Mouse (Mus musculus) limb, embryonic 15.5 days (tissue): Measurements from ENCODE around the gene Nxpe3. TPM values are rescaled to one million over a fixed set of nuclear protein-coding genes. Genes with fewer than 3 reads are reported as not detected.

ENCODE experiments used
- ATAC-seq: fragments of 200-750 bp; cut with Nextera tagmentation; 2 replicates; pipeline ENCODE4 v1.8.0; 2017; ENCODE audit warnings: low read depth, moderate TSS enrichment; ENCODE audit not compliant: insufficient number of reproducible peaks, low FRiP score, low TSS enrichment
- H3K27ac ChIP-seq: fragments of 300-500 bp; sonication (generic); 2 replicates; pipeline ENCODE4 v1.5.1; 2015; ENCODE audit warnings: moderate library complexity, mild to moderate bottlenecking, inconsistent platforms
- H3K27me3 ChIP-seq: fragments of 300-500 bp; sonication (generic); 2 replicates; pipeline ENCODE4 v1.6.1; 2015; ENCODE audit warnings: inconsistent platforms
- H3K36me3 ChIP-seq: fragments of 300-500 bp; sonication (generic); 2 replicates; pipeline ENCODE4 v1.6.1; 2015; ENCODE audit warnings: inconsistent platforms
- H3K4me1 ChIP-seq: fragments of 300-500 bp; sonication (generic); 2 replicates; pipeline ENCODE4 v1.6.1; 2015; ENCODE audit warnings: inconsistent platforms
- H3K4me2 ChIP-seq: fragments of 300-500 bp; sonication (generic); 2 replicates; pipeline ENCODE4 v1.6.1; 2015; ENCODE audit warnings: mild to moderate bottlenecking, inconsistent platforms
- H3K4me3 ChIP-seq: fragments of 300-500 bp; sonication (generic); 2 replicates; pipeline ENCODE4 v1.5.1; 2015; ENCODE audit warnings: mild to moderate bottlenecking, inconsistent platforms
- H3K9ac ChIP-seq: fragments of 300-500 bp; sonication (generic); 2 replicates; pipeline ENCODE4 v1.6.1; 2015; ENCODE audit warnings: inconsistent platforms
- H3K9me3 ChIP-seq: fragments of 300-500 bp; sonication (generic); 2 replicates; pipeline ENCODE4 v1.6.1; 2016; ENCODE audit warnings: inconsistent platforms
- WGBS: fragments of 180-500 bp; shearing (Covaris S2); methylation state at CpG from one replicate; pipeline ENCODE4 v1.1.7; 2015; 5-methylcytosine and 5-hydroxymethylcytosine counted together
- polyA plus RNA-seq: library from polyadenylated mRNA; unstranded; fragments of >200 nt; fragmentation: Nextera tagmentation; extraction: Ambion mirVana; gene quantifications from 2 replicates; pipeline ENCODE4 v1.2.1, GENCODE M21; 2015

The Nxpe3 gene
- polyA plus RNA-seq, 1 experiment from 2014 or later: 0.59 TPM

GRCm38 (mm10) chr16:55905370-55905769, 10.3 kb upstream of the Nxpe3 start:
- 91% methylated on average over 25 of the region's 25 CpGs for WGBS
- Histone ChIP-seq H3K9me3 (no peaks in the 10 kb centered on the region), H3K27ac (no peak overlapping the region), H3K4me2 (no peak overlapping the region), H3K9ac (no peak overlapping the region), H3K4me1 (no peaks in the 10 kb centered on the region), H3K4me3 (no peak overlapping the region), H3K36me3 (peaks cover 25% of the 10 kb centered on the region), H3K27me3 (no peaks in the 10 kb centered on the region)
- ATAC-seq: no peak

GRCm38 (mm10) chr16:55901839-55902756, 7.0 kb upstream of the Nxpe3 start:
- no peak overlapping the region for H3K4me2 ChIP-seq
- H3K27ac ChIP-seq: no peak overlapping the region
- no peak overlapping the region for H3K4me3 ChIP-seq
- H3K27me3 ChIP-seq: no peaks in the 10 kb centered on the region
- H3K9ac ChIP-seq: no peak overlapping the region
- ATAC-seq: no peak
- H3K36me3 ChIP-seq: peaks cover 17% of the 10 kb centered on the region
- WGBS: 88% methylated on average over 14 of the region's 14 CpGs
- no peaks in the 10 kb centered on the region for H3K4me1 ChIP-seq
- H3K9me3 ChIP-seq: no peaks in the 10 kb centered on the region

- no peaks in the 10 kb centered on the region for H3K36me3 ChIP-seq
- 76% methylated on average over 9 of the region's 9 CpGs for WGBS
- no peak for ATAC-seq
Measured at GRCm38 (mm10) chr16:55898385-55899002, 3.4 kb upstream of the Nxpe3 start.

GRCm38 (mm10) chr16:55895651-55896095, 588 bp upstream of the Nxpe3 start:
- Histone ChIP-seq H3K27me3 (no peaks in the 10 kb centered on the region), H3K27ac (peak overlapping the region; percentile 75), H3K9me3 (no peaks in the 10 kb centered on the region), H3K9ac (peak overlapping the region; percentile 60), H3K36me3 (0 out of 2 replicates have a peak, but pooled peaks cover under 1% of the 10 kb centered on the region), H3K4me3 (peak overlapping the region; percentile 74), H3K4me2 (peak overlapping the region; percentile 90), H3K4me1 (peaks cover 9% of the 10 kb centered on the region)
- 0 out of 2 replicates have a peak, but pooled peaks have one; percentile 30 for ATAC-seq
- WGBS: 6% methylated on average over 9 of the region's 9 CpGs

More at GRCm38 (mm10) chr16:55898385-55899002, 3.4 kb upstream of the Nxpe3 start:
- Histone ChIP-seq H3K4me3 (no peak overlapping the region), H3K4me2 (no peak overlapping the region), H3K27ac (no peak overlapping the region), H3K4me1 (peaks cover 9% of the 10 kb centered on the region), H3K9ac (no peak overlapping the region), H3K9me3 (no peaks in the 10 kb centered on the region), H3K27me3 (no peaks in the 10 kb centered on the region)

GRCm38 (mm10) chr16:55894536-55894892, 571 bp downstream of the Nxpe3 start:
- Histone ChIP-seq H3K27ac (no peak overlapping the region), H3K27me3 (no peaks in the 10 kb centered on the region), H3K36me3 (0 out of 2 replicates have a peak, but pooled peaks cover 2% of the 10 kb centered on the region), H3K4me1 (peaks cover 9% of the 10 kb centered on the region), H3K9ac (peak overlapping the region; percentile 60), H3K4me3 (peak overlapping the region; percentile 74), H3K9me3 (no peaks in the 10 kb centered on the region), H3K4me2 (peak overlapping the region; percentile 90)
- ATAC-seq: no peak
- WGBS: 9% methylated on average over 4 of the region's 4 CpGs

GRCm38 (mm10) chr16:55893410-55894107, 1.5 kb downstream of the Nxpe3 start:
- peaks cover 9% of the 10 kb centered on the region for H3K4me1 ChIP-seq
- 0 out of 2 replicates have a peak, but pooled peaks cover 2% of the 10 kb centered on the region for H3K36me3 ChIP-seq
- no peak for ATAC-seq
- no peak overlapping the region for H3K9ac ChIP-seq
- no peak overlapping the region for H3K4me3 ChIP-seq
- H3K4me2 ChIP-seq: no peak overlapping the region
- H3K27ac ChIP-seq: no peak overlapping the region
- no peaks in the 10 kb centered on the region for H3K9me3 ChIP-seq
- WGBS: 76% methylated on average over 8 of the region's 8 CpGs
- H3K27me3 ChIP-seq: no peaks in the 10 kb centered on the region

- H3K36me3 ChIP-seq: 0 out of 2 replicates have a peak, but pooled peaks cover 2% of the 10 kb centered on the region
- peaks cover 9% of the 10 kb centered on the region for H3K4me1 ChIP-seq
- H3K9me3 ChIP-seq: no peaks in the 10 kb centered on the region
- H3K9ac ChIP-seq: no peak overlapping the region
- no peak overlapping the region for H3K4me3 ChIP-seq
- ATAC-seq: no peak
- H3K27me3 ChIP-seq: no peaks in the 10 kb centered on the region
- no peak overlapping the region for H3K27ac ChIP-seq
- 34% methylated on average over 6 of the region's 7 CpGs for WGBS
- H3K4me2 ChIP-seq: no peak overlapping the region
Measured at GRCm38 (mm10) chr16:55892484-55892883, 2.6 kb downstream of the Nxpe3 start.

- no peaks in the 10 kb centered on the region for H3K9me3 ChIP-seq
- no peak overlapping the region for H3K9ac ChIP-seq
- H3K27me3 ChIP-seq: no peaks in the 10 kb centered on the region
- 0 out of 2 replicates have a peak, but pooled peaks cover 2% of the 10 kb centered on the region for H3K36me3 ChIP-seq
- no peak overlapping the region for H3K27ac ChIP-seq
- H3K4me1 ChIP-seq: peaks cover 9% of the 10 kb centered on the region
- 91% methylated on average over 7 of the region's 7 CpGs for WGBS
- H3K4me3 ChIP-seq: no peak overlapping the region
- H3K4me2 ChIP-seq: no peak overlapping the region
- no peak for ATAC-seq
Measured at GRCm38 (mm10) chr16:55891346-55891745, 3.7 kb downstream of the Nxpe3 start.

- no peak for ATAC-seq
- H3K9me3 ChIP-seq: no peaks in the 10 kb centered on the region
- H3K27ac ChIP-seq: no peak overlapping the region
- no peaks in the 10 kb centered on the region for H3K27me3 ChIP-seq
- 0 out of 2 replicates have a peak, but pooled peaks cover 2% of the 10 kb centered on the region for H3K36me3 ChIP-seq
- no peak overlapping the region for H3K9ac ChIP-seq
- H3K4me1 ChIP-seq: peaks cover 7% of the 10 kb centered on the region
- WGBS: 86% methylated on average over 19 of the region's 19 CpGs
- no peak overlapping the region for H3K4me3 ChIP-seq
- no peak overlapping the region for H3K4me2 ChIP-seq
Measured at GRCm38 (mm10) chr16:55890346-55891136, 4.5 kb downstream of the Nxpe3 start.

GRCm38 (mm10) chr16:55889451-55889850, 5.6 kb downstream of the Nxpe3 start:
- 0 out of 2 replicates have a peak, but pooled peaks cover 2% of the 10 kb centered on the region for H3K36me3 ChIP-seq

GRCm38 (mm10) chr16:55888584-55888960, 6.5 kb downstream of the Nxpe3 start:
- Histone ChIP-seq H3K27me3 (no peaks in the 10 kb centered on the region), H3K27ac (no peak overlapping the region), H3K4me3 (no peak overlapping the region), H3K36me3 (0 out of 2 replicates have a peak, but pooled peaks cover 2% of the 10 kb centered on the region), H3K9me3 (no peaks in the 10 kb centered on the region), H3K4me1 (no peaks in the 10 kb centered on the region), H3K9ac (no peak overlapping the region), H3K4me2 (no peak overlapping the region)
- WGBS: 83% methylated on average over 3 of the region's 3 CpGs
- ATAC-seq: no peak

More at GRCm38 (mm10) chr16:55889451-55889850, 5.6 kb downstream of the Nxpe3 start:
- H3K27me3 ChIP-seq: no peaks in the 10 kb centered on the region
- no peaks in the 10 kb centered on the region for H3K9me3 ChIP-seq
- no peak overlapping the region for H3K27ac ChIP-seq
- H3K4me3 ChIP-seq: no peak overlapping the region
- no peak for ATAC-seq
- WGBS: 83% methylated on average over 3 of the region's 3 CpGs
- 0 out of 2 replicates have a peak, but pooled peaks cover 1% of the 10 kb centered on the region for H3K4me1 ChIP-seq
- H3K4me2 ChIP-seq: no peak overlapping the region
- H3K9ac ChIP-seq: no peak overlapping the region
